Mouse (Mus musculus): ENCODE measurements around the gene Cep63. TPM values are rescaled to one million over a fixed set of nuclear protein-coding genes. Genes with fewer than 3 reads are reported as not detected.

Cep63 gene
- 2.7 and 4.2 TPM in 2 replicates for polyA plus RNA-seq (2012; rRNA removed; ENCODE audit: low replicate concordance)

GRCm38 (mm10) chr9:102625983-102626838 is at the start of gene Cep63, which contains the start of gene Anapc13:
Cep63 (minus strand) TSS chr9:102626534.
Anapc13 (plus strand) TSS chr9:102626296.

Other genes with a start within 250 kb of the Cep63 start
- 0.13 and 27.0 TPM in 2 replicates for gene Ky, start 120.8 kb downstream of the Cep63 start, polyA plus RNA-seq (2012; rRNA removed; ENCODE audit: low replicate concordance)
- 36.5 and 39.7 TPM in 2 replicates for gene Anapc13, start 238 bp downstream of the Cep63 start, polyA plus RNA-seq (2012; rRNA removed; ENCODE audit: low replicate concordance)
- 47.3 and 58.9 TPM in 2 replicates for gene Amotl2, start 90.1 kb upstream of the Cep63 start, polyA plus RNA-seq (2012; rRNA removed; ENCODE audit: low replicate concordance)
- gene Ryk, start 208.4 kb upstream of the Cep63 start, polyA plus RNA-seq (2012; rRNA removed; ENCODE audit: low replicate concordance), result 34.8 and 54.6 TPM in 2 replicates